Mouse (Mus musculus) ES-E14 (cell line): ENCODE measurements around the gene Ust. TPM values are rescaled to one million over a fixed set of nuclear protein-coding genes. Genes with fewer than 3 reads are reported as not detected.

Experiments used
- DNase-seq: peaks from one replicate; pipeline ENCODE4 v3.0.0-alpha.2; 2013; ENCODE audit warnings: low read depth, low spot score
- H3K27ac ChIP-seq: 2 replicates; pipeline ENCODE4 v1.5.1; 2012; ENCODE audit warnings: low read depth, mild to moderate bottlenecking, low read length, moderate library complexity, mixed read lengths; ENCODE audit not compliant: poor library complexity, insufficient read depth, severe bottlenecking
- H3K36me3 ChIP-seq: 2 replicates; pipeline ENCODE4 v1.6.1; 2012; ENCODE audit warnings: mild to moderate bottlenecking, low read length, moderate library complexity, mixed read lengths; ENCODE audit not compliant: control insufficient read depth, poor library complexity, insufficient read depth, severe bottlenecking
- H3K4me1 ChIP-seq, 2 experiments: fragments of 150-350 bp in 1 of 2; sonication (generic) in 1 of 2; 2 replicates each; pipeline ENCODE4 v1.6.1; 2012; ENCODE audit warnings: low read length in 2 of 2, mild to moderate bottlenecking in 1 of 2, mixed read lengths in 1 of 2; ENCODE audit not compliant: control insufficient read depth in 2 of 2, insufficient read depth in 2 of 2, poor library complexity in 1 of 2
- H3K4me3 ChIP-seq, 2 experiments: fragments of 150-350 bp in 1 of 2; sonication (generic) in 1 of 2; 2 replicates each; pipeline ENCODE4 v1.5.1; 2012; ENCODE audit warnings: low read length in 2 of 2, low read depth in 1 of 2, mild to moderate bottlenecking in 1 of 2, mixed read lengths in 1 of 2; ENCODE audit not compliant: insufficient read depth in 1 of 2, poor library complexity in 1 of 2, severe bottlenecking in 1 of 2
- H3K9ac ChIP-seq: 2 replicates; pipeline ENCODE4 v1.6.1; 2012; ENCODE audit warnings: low read depth, mild to moderate bottlenecking, low read length, mixed read lengths; ENCODE audit not compliant: poor library complexity, insufficient read depth, severe bottlenecking
- H3K9me3 ChIP-seq: fragments of 150-350 bp; sonication (generic); 2 replicates; pipeline ENCODE4 v1.6.1; 2012; ENCODE audit warnings: low read depth, mild to moderate bottlenecking, low read length; ENCODE audit not compliant: control insufficient read depth, insufficient read depth
- CHD2 ChIP-seq: IDR thresholded peaks from 2 replicates; pipeline ENCODE4 v1.6.1; 2014; ENCODE audit warnings: mild to moderate bottlenecking, low read depth, low read length, inconsistent platforms
- HCFC1 ChIP-seq: IDR thresholded peaks from 2 replicates; pipeline ENCODE4 v1.6.1; 2012; ENCODE audit warnings: low read length, inconsistent platforms, borderline replicate concordance; ENCODE audit not compliant: insufficient read depth
- MAFK ChIP-seq: IDR thresholded peaks from 2 replicates; pipeline ENCODE4 v1.6.1; 2014; ENCODE audit warnings: mild to moderate bottlenecking, low read depth, low read length, inconsistent platforms; ENCODE audit not compliant: insufficient read depth
- ZC3H11A ChIP-seq: IDR thresholded peaks from 2 replicates; pipeline ENCODE4 v1.6.1; 2012; ENCODE audit warnings: low read depth, mild to moderate bottlenecking, inconsistent platforms, low read length, borderline replicate concordance
- ZNF384 ChIP-seq: IDR thresholded peaks from 2 replicates; pipeline ENCODE4 v1.6.1; 2012; ENCODE audit warnings: low read depth, low read length, inconsistent platforms
- in situ Hi-C, 2 experiments: fragments of 600-800 bp; cut with MboI; formaldehyde crosslinking; loops; one replicate each; pipeline ENCODE4 v1.15.1; 2025; ENCODE audit warnings: low sequenced_read_pairs in 2 of 2, inconsistent platforms in 1 of 2; ENCODE audit not compliant: unreplicated experiment in 2 of 2
- total RNA-seq: library from RNA; depleted of rRNA; stranded (reverse); fragments of 300-350 nt; gene quantifications from 2 replicates; pipeline ENCODE4 v1.2.3, GENCODE M21; 2012

The Ust gene
- total RNA-seq, 1 experiment: 4.9 TPM

- Histone ChIP-seq H3K4me1 (no peaks in the 10 kb centered on the region; a peak in 1 of 4 replicates), H3K27ac (no peak overlapping the region), H3K9ac (no peak overlapping the region), H3K4me3 (no peak overlapping the region), H3K36me3 (no peaks in the 10 kb centered on the region), H3K9me3 (no peaks in the 10 kb centered on the region)
- TF ChIP-seq ZC3H11A (no peak), CHD2 (no peak), HCFC1 (no peak), ZNF384 (no peak), MAFK (no peak)
- in situ Hi-C loops: no loop called here
- DNase-seq: no peak
These were observed 103.6 kb downstream of the Ust start for GRCm38 (mm10) chr10:8415036-8415435.

DNA sequence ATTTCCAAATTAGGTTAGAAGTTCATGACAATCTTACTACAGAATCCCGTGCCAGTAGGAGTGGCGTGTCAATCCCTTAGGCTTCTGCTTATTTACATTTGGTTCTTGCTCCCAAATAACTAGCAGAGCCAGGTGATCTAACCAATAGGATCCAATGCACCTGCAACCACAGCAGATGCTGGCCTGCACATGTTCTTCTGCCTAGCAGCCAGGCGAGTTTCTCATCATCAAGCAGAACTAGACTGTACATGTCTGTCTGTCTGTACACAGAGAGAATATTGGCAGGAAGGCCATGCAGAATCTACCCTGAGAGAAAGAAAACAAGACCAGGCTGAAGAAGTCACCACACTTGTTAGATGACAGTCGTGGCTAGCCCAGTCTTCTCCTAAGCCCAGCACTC is 113.5 kb downstream of the Ust start:
- Histone ChIP-seq H3K4me1 (no peaks in the 10 kb centered on the region), H3K36me3 (no peaks in the 10 kb centered on the region), H3K27ac (no peak overlapping the region), H3K4me3 (no peak overlapping the region), H3K9me3 (no peaks in the 10 kb centered on the region), H3K9ac (no peak overlapping the region)
- no peak for DNase-seq
- TF ChIP-seq MAFK (no peak), ZC3H11A (no peak), ZNF384 (no peak), CHD2 (no peak), HCFC1 (no peak)
- in situ Hi-C loops: no loop called here

DNA sequence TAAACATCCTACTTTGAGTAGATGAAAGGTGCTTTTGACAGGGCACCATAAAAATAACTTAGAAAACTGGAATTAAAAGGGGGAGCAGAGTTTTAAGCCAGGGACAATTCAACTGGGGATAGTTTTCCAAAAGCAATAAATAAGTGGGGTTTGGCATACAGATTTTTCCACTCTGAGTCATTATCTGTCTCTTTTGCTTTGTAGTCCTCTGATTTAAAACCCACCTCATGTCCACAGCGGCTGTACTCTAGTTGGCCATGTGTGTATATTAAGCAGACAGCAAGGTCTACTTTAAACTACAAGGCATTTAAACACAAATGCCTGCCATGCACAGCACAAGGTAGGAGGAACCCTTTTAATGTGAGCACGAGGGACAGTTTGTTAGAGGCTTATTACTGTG is 126.4 kb downstream of the Ust start:
- H3K4me3 ChIP-seq: no peak overlapping the region
- in situ Hi-C loops: no loop called here

GRCm38 (mm10) chr10:8391264-8391748 is 127.3 kb downstream of the Ust start:
- in situ Hi-C loops: no loop called here
- no peak overlapping the region for H3K27ac ChIP-seq
- no peak overlapping the region for H3K9ac ChIP-seq
- TF ChIP-seq MAFK: no peak
- TF ChIP-seq CHD2: no peak
- no peaks in the 10 kb centered on the region for H3K4me1 ChIP-seq
- no peak overlapping the region for H3K4me3 ChIP-seq
- no peaks in the 10 kb centered on the region for H3K36me3 ChIP-seq
- no peaks in the 10 kb centered on the region for H3K9me3 ChIP-seq
- DNase-seq: no peak

More for the DNA sequence above, 126.4 kb downstream of the Ust start:
- Histone ChIP-seq H3K4me1 (no peaks in the 10 kb centered on the region), H3K9ac (no peak overlapping the region), H3K9me3 (no peaks in the 10 kb centered on the region), H3K27ac (no peak overlapping the region), H3K36me3 (no peaks in the 10 kb centered on the region; the same call in 1 of the 2 replicates)
- no peak for TF ChIP-seq ZNF384
- no peak for TF ChIP-seq ZC3H11A
- no peak for TF ChIP-seq CHD2
- no peak for TF ChIP-seq HCFC1
- TF ChIP-seq MAFK: no peak
- no peak for DNase-seq

GRCm38 (mm10) chr10:8388239-8388638 is 130.4 kb downstream of the Ust start:
- in situ Hi-C loops: no loop called here
- TF ChIP-seq MAFK (no peak), HCFC1 (no peak), ZC3H11A (no peak), CHD2 (no peak), ZNF384 (no peak)
- DNase-seq: no peak
- H3K9me3 ChIP-seq: no peaks in the 10 kb centered on the region
- no peaks in the 10 kb centered on the region for H3K36me3 ChIP-seq
- no peak overlapping the region for H3K4me3 ChIP-seq
- H3K4me1 ChIP-seq: no peaks in the 10 kb centered on the region
- H3K27ac ChIP-seq: no peak overlapping the region
- H3K9ac ChIP-seq: no peak overlapping the region
